Mouse (Mus musculus) brain, embryonic 14.5 days (tissue): ENCODE measurements at regions not wholly inside any gene's neighbourhood (a gene's known extent, or its start where the extent isn't known, plus 50 kb on each side); places are given as distances from the start of the nearest gene placed in this dataset.
"Not testable (repeated sequence)": the region's sequence is repeated elsewhere in the genome, so short reads cannot be mapped to it uniquely, and the experiment has no call there.

ENCODE experiments used
- DNase-seq: peaks from one replicate; pipeline ENCODE4 v3.0.0-alpha.2; 2011; ENCODE audit warnings: low read depth
- CTCF ChIP-seq: fragments of 200-500 bp; IDR thresholded peaks from 2 replicates; pipeline ENCODE4 v1.5.1; 2012; ENCODE audit warnings: inconsistent platforms, mild to moderate bottlenecking, moderate library complexity, borderline replicate concordance; ENCODE audit not compliant: insufficient read depth, insufficient read length; ENCODE audit errors: extremely low read depth
- POLR2A ChIP-seq: fragments of 200-500 bp; IDR thresholded peaks from 2 replicates; pipeline ENCODE4 v1.6.1; 2012; ENCODE audit warnings: mild to moderate bottlenecking, inconsistent platforms, borderline replicate concordance; ENCODE audit not compliant: poor library complexity, insufficient read depth, insufficient read length, severe bottlenecking; ENCODE audit errors: extremely low read depth

GRCm38 (mm10) chr5:105358902-105359301 is 56.7 kb upstream of the Lrrc8b start:
- DNase-seq: no peak
- TF ChIP-seq CTCF (no peak), POLR2A (no peak)

GRCm38 (mm10) chr5:105356393-105356792 is 59.2 kb upstream of the Lrrc8b start:
- not testable (repeated sequence) for DNase-seq

GRCm38 (mm10) chr5:105354041-105354440 is 60.5 kb upstream of the Gbp6 start:
- TF ChIP-seq POLR2A: no peak
- TF ChIP-seq CTCF: no peak
- no peak for DNase-seq

GRCm38 (mm10) chr5:105346463-105346862 is 53.0 kb upstream of the Gbp6 start:
- no peak for TF ChIP-seq POLR2A
- no peak for TF ChIP-seq CTCF
- peak; percentile 1 for DNase-seq

GRCm38 (mm10) chr5:105345953-105346352 is 52.5 kb upstream of the Gbp6 start:
- not testable (repeated sequence) for DNase-seq

DNA sequence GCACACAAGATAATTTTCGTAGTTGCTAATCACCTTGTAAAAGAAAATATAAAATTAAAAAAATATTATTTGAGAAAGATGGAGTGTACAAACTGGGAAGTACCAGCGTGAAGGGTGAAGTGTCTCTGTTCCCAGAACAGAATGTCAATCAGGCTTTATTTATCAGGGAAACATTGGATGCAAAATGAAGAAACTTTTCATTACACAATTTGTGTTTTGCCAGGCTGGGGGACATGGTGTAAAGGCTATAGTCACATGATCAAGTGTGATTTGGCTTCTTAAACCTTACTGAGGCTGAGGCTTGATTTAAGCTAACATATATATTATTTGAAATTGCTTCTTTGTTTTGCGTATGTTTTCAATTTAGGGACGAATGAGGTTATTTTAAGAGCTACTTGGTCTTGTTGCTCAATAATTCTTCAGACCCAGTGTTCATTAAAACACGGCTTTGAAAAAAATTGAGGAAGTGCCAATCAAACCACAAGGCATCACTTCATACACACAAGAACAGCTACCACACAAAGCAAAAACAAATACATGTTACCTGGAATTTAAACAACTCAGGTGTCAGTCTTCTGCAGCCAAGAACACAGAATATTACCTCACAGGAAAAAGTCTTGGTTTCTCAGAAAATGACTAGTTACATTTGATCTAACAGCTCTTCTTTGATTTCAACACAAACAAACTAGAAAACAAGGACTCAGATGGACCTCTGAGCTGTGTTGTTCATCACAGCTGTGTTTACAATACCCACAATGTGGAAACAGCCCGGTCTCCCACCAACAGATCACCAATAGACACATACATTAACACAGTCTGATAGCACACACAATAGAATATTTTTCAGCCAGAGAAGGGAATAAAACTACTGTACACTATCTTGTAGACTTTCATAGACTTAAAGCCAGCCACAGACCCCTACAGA is 51.6 kb upstream of the Gbp6 start:
- TF ChIP-seq CTCF (no peak), POLR2A (no peak)
- no peak for DNase-seq

GRCm38 (mm10) chr5:105343816-105344215 is 50.3 kb upstream of the Gbp6 start:
- not testable (repeated sequence) for DNase-seq
